Mouse (Mus musculus): Measurements from ENCODE around the gene B4galt5. TPM values are rescaled to one million over a fixed set of nuclear protein-coding genes. Genes with fewer than 3 reads are reported as not detected.

Gene B4galt5
- total RNA-seq, 2 experiments from 2014 or later = 47.9 to 54.0 TPM

DNA sequence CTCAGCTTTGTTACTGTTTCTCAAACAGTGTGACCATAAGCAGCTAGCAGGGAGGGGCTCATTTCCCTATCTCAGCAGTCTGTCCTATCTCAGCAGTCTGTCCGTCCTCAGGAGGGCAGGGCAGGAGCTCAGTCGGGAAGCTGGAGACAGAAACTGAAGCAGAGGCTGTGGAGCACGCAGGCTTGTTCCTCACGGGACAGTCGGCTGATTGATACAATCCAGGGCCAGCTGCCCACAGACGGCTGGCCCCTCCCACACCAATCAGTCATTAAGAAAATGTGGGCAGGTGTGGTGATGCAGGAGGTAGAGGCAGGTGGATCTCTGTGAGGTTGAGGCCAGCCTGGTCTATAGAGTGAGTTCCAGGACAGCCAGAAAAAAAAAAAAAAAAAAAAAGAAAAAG is 56.1 kb downstream of the B4galt5 start:
- DNase-seq (ENCODE audit: low spot score in 2 of 2) = peak in 1 of 2 experiments; percentile 2
- intact Hi-C loops (cut with DNase I) = no loop called here

DNA sequence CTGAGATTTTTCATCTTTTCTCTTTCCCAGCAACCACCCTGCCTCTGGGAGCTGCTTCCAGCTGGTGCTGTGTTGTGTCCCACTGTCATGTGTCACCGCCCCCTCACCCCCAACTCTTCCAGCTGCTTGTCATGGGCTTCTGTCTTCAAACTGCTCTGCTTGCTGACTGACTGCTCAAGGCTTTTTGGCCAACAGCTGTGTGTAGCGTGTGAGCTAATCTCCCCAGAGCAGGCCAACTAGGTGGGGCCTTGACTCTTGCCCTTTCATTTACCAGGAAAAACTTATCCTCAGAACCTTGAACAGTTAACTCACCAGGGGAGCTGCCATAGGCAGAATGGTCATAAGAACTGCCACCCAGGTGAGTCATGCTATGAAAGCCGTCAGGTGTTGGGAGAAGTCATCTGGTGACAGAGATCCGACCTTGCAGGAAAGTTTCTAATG is 56.8 kb downstream of the B4galt5 start:
- intact Hi-C loops (cut with DNase I) = no loop called here

DNA sequence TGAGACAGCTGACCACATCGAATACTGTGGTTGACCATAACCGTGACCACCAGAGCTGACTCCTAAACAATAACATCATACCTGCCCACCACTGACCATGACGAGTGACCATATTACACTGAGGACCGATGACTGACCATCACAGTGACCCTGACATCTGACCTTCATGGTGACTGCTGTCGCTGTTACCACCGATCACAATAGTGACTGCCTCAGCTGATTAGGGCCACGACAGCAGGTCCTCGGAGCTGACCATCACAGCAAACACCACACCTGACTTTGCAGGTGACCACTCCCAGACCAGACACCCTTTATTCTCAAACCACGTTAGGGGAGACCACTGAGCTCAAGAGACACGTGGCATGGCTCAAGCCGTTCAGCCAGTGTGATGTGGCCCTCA is 57.3 kb downstream of the B4galt5 start:
- peak in 1 of 2 experiments; percentile 1 for DNase-seq (ENCODE audit: low spot score in 2 of 2)
- intact Hi-C loops (cut with DNase I) = no loop called here

More for the DNA sequence above, 56.8 kb downstream of the B4galt5 start:
- peak in 1 of 2 experiments; percentile 2 for DNase-seq (ENCODE audit: low spot score in 2 of 2)

DNA sequence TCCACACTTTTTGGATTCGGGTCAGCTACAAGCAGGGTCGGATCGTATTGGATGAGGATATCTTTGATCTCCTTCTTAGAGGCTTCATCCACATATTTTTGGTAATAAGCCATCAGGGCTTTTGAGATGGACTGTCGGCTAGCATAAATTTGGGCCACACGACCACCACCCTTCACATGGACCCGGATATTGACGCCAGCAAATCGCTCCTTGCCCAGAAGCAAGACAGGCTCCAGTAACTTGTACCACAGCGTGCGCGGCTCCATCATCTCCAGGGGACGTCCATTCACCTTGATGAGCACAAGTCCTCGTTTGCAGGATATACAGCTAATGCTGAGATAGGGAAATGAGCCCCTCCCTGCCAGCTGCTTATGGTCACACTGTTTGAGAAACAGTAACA is 67.5 kb downstream of the B4galt5 start:
- peak in 1 of 2 experiments; percentile 2 for DNase-seq (ENCODE audit: low spot score in 2 of 2)
- intact Hi-C loops (cut with DNase I) = loop anchor here (5.0 kb wide), 1 partner anchor 136 kb away; no protein-coding TSS in a partner anchor

DNA sequence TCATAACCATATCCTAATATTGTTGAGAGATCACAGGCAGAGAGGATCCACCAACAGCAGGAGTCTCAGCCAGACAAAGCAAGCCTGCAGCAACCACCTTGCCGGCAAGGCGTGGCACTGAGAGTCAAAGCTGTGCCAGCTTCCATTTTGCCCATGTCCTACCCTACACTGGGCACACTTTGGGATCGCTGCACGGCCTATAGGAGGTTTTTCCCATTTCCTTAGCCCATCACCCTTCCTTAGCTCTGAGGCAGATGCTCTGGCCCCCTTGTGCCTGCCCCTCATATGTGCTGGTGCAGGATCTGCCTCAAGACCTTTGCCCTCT is 68.0 kb downstream of the B4galt5 start:
- no peak for DNase-seq (ENCODE audit: low spot score in 2 of 2)
- intact Hi-C loops (cut with DNase I) = loop anchor here (5.0 kb wide), 1 partner anchor 136 kb away; no protein-coding TSS in a partner anchor

DNA sequence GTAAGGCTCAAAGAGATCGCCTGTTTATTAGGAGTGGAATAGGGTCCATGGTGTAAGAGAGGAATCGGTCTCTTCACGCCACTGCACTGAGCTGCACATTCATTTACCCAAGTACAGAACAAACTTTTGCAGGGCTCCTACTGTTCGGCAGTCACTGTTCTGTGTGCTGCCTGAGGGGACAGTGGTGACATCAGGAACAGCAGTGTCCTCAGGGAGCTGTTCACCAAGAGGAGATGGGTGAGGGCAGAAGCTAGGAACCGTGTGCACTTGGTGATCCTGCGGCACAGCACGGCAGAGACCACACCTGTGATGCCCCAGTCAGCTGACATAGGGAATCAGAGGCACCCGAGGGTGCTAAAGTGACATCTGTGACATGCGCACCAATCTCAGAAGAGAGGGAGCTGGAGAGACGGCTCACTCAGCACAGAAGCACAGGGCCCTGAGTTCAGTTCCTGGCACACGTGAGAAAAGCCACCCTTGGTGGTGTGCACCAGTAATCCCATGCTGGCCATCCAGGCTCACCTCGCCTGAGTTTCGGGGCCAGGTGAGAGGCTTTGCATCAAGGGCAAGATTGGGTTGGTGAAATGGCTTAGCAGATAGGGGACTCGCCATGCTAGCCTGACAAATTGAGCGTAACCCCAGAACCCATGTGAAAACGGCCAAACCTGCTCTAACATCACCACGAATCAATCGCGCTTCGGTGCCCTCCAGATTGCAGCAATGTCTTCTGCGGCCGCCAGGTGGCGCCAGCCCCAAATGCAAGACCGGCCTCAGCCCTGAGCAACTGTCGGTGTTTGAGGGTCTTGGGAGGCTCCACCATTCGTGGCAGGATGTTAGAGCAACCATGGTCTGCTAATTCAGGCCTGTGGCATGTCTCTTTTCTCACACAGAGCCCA is 68.6 kb downstream of the B4galt5 start:
- intact Hi-C loops (cut with DNase I) = loop anchor here (5.0 kb wide), 1 partner anchor 137 kb away; no protein-coding TSS in a partner anchor
- peak; percentile 74 to 77 for DNase-seq (ENCODE audit: low spot score in 2 of 2)

DNA sequence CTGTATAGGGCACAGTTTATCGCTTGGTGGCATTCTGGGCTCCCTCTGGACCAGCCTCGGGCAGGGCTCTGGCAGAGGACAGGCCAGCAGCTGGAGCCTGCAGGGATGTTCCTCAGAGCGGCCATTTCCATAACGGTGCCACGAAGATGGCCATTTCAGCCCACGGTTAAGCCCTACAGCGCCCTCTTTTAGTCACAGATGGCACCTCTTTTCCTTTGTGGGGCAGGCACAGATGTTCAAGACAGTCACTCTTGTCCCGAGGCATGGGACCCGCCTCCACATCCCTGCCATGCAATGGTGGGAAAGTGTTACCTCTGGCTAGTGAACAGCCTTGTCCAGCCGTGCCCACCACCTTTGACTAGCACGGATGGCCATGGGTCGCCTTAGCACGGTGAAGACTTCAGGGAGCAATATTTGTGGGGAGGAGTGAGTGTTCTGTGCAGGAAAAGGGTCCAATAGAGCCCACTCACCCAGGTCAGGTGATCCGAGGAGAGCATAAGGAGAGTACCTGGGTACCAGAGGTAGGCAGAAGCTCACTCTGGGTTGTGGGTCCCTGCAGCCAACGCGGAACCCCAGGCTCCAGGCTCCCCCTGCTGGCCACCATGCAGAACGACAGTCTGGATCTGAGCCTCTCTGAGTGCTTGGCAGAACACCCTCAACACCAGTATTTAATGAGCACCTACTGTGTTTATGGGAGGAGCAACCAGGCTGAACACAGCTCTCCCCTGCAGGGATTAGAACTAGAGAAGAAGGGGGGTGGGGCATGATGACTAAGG is 70.0 kb downstream of the B4galt5 start:
- intact Hi-C loops (cut with DNase I) = loop anchor here (1.0 to 5.0 kb wide), 3 partner anchors 57 to 206 kb away; no protein-coding TSS in a partner anchor
- DNase-seq (ENCODE audit: low spot score in 2 of 2) = peak; percentile 44 to 50

DNA sequence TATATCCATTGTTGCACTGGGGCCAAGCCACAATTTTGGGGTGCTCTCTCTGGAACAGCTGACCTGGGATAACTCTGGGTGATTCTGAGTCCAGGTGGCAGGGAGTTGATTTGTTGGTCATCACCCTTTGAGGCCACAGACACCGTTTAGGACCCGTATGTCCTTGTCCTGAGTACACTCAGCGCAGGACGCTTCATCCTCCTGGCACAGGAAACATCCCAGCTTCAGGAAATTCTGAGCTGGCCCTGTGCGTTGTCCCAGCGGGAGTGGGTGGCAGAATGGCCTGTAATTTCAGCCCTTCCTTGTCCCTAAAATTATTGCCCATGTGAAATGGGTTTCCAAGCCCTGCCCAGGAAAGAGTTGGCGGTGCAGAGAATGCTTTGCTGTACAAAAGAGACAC is 71.0 kb downstream of the B4galt5 start:
- intact Hi-C loops (cut with DNase I) = loop anchor here (2.0 to 5.0 kb wide), 2 partner anchors 184 to 205 kb away; no protein-coding TSS in a partner anchor
- peak in 1 of 2 experiments; percentile 1 for DNase-seq (ENCODE audit: low spot score in 2 of 2)

DNA sequence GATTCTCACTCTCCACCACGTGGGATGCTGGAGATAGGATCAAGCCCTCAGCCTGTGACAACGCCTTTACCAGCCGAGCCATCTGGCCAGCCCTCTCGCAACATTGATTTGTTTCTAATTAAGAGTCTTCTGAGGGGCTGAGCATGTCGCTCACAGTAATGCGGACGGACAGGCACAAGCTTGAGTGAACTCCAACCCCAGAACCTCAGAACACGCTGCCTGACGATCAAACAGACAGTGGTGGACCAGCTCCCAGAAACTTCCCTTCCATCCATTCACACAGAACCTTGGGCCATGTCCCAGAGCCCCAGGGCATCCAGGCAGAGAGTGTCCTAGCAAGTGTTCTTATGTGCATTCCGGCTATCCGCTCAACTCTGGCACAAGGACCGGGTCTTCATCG is 72.0 kb downstream of the B4galt5 start:
- DNase-seq (ENCODE audit: low spot score in 2 of 2) = no peak
- intact Hi-C loops (cut with DNase I) = loop anchor here (5.0 kb wide), 1 partner anchor 185 kb away; no protein-coding TSS in a partner anchor

DNA sequence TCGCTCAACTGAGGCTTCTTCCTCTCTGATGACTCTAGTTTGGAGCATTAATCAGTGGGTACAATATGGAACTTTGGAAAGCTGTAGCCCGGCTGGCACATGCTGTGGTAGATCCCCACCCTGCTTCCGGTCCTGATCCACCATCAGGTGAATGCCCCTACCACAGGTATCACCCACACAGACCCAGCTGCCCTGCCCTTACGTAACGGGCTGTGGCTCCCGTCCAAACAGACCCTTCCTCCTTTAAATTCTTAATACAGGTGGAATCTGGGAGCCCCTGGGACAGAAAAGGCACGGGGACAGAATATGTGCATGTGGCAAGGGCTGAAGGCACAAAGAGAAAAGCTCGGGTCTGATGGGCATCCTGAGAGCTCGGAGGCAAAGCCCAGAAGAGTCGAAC is 73.1 kb downstream of the B4galt5 start:
- intact Hi-C loops (cut with DNase I) = loop anchor here (5.0 kb wide), 1 partner anchor 186 kb away; no protein-coding TSS in a partner anchor
- peak in 1 of 2 experiments; percentile 0 for DNase-seq (ENCODE audit: low spot score in 2 of 2)

DNA sequence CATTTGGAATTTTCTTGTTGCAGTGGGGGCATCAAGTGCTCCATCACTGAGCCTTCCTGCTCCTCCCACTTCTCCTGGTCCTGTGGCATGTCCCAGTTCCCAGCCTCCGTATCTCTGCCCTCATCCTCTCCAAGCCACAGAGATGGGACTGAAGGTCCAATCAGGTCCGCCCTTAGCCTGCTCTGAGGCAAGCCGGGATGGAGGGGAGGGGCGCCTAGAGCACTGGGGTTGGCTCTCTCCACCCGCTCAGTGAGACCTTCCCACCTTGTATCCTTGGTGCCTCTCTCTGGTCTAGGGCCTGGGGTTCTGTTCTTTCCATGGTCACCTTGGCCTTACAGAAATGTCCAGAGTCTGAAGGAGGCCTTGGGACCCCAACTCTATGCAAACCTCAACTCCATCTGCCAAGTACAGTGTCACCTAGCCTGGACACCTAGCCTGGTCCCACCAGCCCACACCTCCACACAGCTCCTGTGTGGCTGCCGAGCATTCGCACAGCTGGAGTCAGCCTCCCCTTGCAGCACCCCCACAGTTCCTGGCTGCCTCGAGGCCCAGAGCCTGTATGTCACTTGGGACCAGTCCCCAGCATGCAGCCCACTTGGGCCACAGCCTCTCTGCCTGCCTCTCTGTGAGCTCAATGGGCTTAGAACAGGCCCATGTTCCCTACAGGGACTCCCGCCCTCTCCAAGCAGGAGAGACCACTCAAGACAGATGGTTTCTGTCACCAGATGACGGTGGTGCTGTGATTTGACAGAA is 74.1 kb downstream of the B4galt5 start:
- peak in 1 of 2 experiments; percentile 2 for DNase-seq (ENCODE audit: low spot score in 2 of 2)
- intact Hi-C loops (cut with DNase I) = loop anchor here (5.0 kb wide), 1 partner anchor 187 kb away; no protein-coding TSS in a partner anchor

DNA sequence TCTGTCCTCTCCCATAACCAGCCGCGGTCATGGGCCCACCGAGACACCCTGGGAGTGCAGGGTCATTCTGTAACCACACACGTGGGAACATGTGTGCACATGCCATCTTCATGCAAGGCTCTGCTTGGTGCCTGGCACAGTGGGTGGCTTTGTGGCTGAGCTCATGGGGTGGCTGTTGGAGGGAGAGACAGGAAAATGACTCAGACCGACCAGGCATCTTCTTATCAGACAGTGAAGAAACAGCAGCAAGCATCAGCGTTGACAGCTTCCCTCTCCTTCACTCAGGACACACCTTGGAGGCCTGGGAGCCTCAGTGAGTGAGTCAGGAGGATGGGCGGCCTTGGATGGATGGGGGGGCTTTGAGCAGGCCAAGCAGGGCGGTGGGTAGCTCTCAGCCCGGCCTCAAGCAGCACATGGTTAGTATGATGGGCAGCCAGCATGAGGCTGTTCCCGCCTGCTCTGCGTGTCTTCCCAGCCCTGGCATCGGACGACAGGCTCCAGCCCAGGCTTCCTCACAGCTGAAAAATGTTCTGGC is 75.7 kb downstream of the B4galt5 start:
- intact Hi-C loops (cut with DNase I) = no loop called here
- peak in 1 of 2 experiments; percentile 1 for DNase-seq (ENCODE audit: low spot score in 2 of 2)

DNA sequence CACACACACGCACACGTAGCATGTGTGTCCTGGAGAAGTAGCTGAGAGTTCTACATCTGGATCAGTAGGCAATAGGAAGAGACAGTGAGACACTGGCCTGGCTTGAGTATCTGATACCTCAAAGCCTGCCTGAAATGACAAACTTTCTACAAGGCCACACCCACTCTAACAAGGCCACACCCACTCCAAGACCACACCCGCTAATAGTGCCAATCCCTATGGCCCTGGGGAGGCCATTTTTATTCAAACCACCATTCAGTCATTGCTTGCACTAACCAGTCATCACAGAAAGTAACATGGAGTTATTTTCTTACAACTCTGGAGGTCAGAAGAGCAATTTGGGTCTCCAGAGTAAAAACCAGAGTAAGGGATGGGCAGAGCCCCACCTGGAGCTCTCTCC is 76.3 kb downstream of the B4galt5 start:
- intact Hi-C loops (cut with DNase I) = no loop called here
- DNase-seq (ENCODE audit: low spot score in 2 of 2) = peak in 1 of 2 experiments; percentile 1

DNA sequence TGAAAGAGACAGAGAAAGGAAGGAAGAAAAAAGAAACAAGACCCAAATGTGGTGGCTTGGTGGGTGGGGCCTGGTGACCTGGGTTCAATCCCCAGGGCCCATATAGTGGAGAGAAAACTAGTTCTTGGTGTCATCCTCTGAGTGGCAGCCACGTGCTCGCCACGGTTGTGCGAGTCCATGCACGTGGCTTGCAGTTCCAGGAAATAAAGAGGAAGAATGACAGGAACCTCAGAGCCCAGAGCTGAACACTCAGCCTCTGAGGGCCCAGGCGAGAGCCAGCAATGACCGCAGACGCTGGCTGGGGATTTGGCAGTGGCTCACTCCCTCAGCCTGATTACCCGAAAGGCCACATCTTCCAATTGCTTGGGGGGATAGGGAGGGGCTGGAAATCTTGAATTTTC is 77.9 kb downstream of the B4galt5 start:
- intact Hi-C loops (cut with DNase I) = no loop called here
- DNase-seq (ENCODE audit: low spot score in 2 of 2) = peak in 1 of 2 experiments; percentile 1

DNA sequence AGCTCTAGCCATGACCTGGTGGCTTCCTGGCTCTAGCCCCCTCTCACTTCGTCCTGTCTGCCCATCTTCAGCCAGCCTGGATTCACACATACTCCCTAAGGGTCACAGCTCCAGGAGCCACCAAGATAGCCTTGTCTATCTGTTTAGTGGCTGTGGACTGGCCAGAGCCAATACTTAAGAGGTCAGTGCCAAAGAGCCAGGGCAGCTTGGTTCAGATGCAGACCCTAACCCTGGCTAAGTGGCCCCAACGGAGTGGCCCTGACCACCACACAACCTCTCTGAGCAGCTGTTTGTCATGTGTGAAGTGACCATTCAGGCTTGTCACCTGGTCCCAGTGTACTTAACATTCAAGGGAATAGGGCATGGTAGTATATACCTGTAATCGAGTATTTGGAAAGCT is 78.5 kb downstream of the B4galt5 start:
- DNase-seq (ENCODE audit: low spot score in 2 of 2) = no peak
- intact Hi-C loops (cut with DNase I) = no loop called here

DNA sequence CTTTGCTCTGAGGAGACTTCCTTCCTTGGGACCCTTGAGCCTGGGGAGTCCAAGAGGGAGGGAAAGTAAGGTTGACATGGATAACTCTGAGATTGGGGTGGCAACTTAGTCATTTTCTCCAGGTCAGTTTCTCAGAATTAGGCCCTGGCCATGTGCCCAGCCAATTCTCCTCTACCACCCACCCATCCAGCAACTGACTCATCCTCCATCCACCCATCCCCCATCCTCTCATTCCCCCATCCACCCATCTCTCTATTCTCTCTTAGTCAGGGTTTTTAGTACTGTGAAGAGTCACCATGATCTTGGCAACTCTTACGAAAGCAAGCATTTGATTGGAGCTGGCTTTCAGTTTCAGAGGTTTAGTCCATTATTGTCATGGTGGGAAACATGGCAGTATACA is 80.3 kb downstream of the B4galt5 start:
- intact Hi-C loops (cut with DNase I) = no loop called here
- peak in 1 of 2 experiments; percentile 0 for DNase-seq (ENCODE audit: low spot score in 2 of 2)

DNA sequence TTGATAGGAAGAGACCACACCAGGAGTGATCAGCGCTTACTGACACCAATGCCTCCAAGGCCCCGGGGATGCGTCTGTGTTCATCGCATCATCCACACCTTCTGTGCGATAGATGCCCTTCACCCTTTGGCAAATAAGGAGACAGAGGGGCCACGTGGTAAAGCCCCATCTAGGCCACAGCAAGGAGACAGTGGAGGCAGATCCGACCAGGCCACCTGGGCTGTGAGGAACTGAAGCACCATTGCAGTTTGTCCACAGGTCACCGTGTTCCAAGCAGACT is 80.6 kb downstream of the B4galt5 start:
- peak in 1 of 2 experiments; percentile 3 for DNase-seq (ENCODE audit: low spot score in 2 of 2)
- intact Hi-C loops (cut with DNase I) = no loop called here

DNA sequence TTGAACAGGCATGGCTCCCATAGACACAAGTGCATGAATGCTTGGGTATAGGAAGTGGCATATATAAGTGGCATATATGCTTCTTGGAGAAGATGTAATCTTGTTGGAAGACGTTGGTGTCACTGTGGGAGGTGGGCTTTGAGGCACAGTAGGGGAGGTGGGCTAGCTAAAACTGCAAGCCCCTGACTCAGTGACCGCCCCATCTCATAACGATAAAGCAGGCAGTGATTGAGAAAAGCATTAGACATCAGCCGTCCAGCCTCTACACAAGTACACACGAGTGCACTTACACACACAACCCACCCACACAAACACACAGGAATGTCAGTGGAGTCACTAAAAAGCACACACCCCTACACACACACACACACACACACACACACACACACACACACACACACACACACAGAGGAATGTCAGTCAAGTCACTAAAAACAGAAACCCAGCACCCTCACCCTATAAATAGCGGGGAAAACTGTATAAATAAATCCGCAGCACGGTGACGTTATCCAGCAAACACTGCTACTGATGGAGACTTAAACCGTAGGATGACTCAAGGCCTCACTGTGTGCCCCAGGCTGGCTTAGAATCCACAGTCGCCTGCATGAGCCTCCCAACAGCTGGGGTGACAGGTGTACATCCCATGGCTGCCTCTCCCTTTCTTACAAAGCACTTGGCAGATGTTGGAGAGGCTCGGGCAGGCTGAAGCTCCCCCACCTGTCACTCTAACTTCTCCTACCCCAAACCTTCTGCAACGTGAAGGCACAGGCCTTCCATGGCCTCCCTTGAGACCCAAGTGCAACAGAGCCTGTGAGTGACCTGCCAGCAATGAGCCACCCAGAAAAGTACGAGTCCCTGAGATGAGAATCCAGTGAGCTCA is 81.2 kb downstream of the B4galt5 start:
- intact Hi-C loops (cut with DNase I) = no loop called here
- DNase-seq (ENCODE audit: low spot score in 2 of 2) = peak in 1 of 2 experiments; percentile 14

All from left cerebral cortex, postnatal 36 days (tissue).